Mouse (Mus musculus): ENCODE data around the gene Smco3. TPM values are rescaled to one million over a fixed set of nuclear protein-coding genes. Genes with fewer than 3 reads are reported as not detected.

The Smco3 gene
- polyA plus RNA-seq, 1 experiment from 2014 or later = 0.63 TPM

DNA sequence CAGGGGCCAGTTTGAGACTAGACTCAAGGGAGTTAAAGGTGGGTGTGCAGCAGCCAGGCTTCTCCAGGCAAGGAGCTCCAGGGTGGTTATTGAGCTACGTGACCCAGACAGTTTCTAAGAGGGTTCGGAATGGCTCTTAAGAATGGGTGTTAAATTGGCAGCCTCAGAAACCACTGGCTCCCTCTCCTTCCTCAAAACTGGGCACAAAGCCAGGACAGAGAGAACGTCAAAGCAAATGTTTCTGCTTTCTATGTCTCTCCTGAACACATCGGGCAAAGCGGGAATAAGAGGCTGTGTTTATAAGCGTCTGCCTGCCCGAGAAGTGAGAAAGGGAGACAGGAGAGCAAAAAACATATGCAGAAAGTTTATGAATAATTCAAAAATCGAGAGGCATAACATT, 39.3 kb upstream of the Smco3 start:
- no peaks in the 10 kb centered on the region for H3K4me1 ChIP-seq (replicated peaks; ENCODE audit: control insufficient read depth, insufficient read depth)
- ATAC-seq (ENCODE audit: low FRiP score, low TSS enrichment) (no peak; the same call in 1 of the 2 replicates), DNase-seq (ENCODE audit: low spot score) (no peak)
- H3K27me3 ChIP-seq (ENCODE audit: control insufficient read depth, insufficient read depth, low read length) = no peaks in the 10 kb centered on the region
- TF ChIP-seq EP300 (optimal IDR thresholded peaks at IDR 0.05) = no peak
- TF ChIP-seq CTCF (IDR thresholded peaks at IDR 0.05; ENCODE audit: low read depth) = no peak
- H3K27ac ChIP-seq (replicated peaks) = 0 out of 2 replicates have a peak overlapping the region, but pooled peaks have one; percentile 59
- peak overlapping the region; percentile 32 for H3K4me3 ChIP-seq (ENCODE audit: low read depth, low read length)
- peak overlapping the region; percentile 31; the same call in 1 of the 2 replicates for H3K9ac ChIP-seq (ENCODE audit: low read length)
- 22% methylated on average over 8 of the region's 8 CpGs for WGBS
- H3K36me3 ChIP-seq (ENCODE audit: control insufficient read depth, insufficient read depth, low read length) = no peaks in the 10 kb centered on the region
- peak overlapping the region; percentile 21 for H3K4me2 ChIP-seq (replicated peaks; ENCODE audit: low read depth)
- H3K9me3 ChIP-seq (ENCODE audit: control insufficient read depth, low read length) = no peaks in the 10 kb centered on the region

DNA sequence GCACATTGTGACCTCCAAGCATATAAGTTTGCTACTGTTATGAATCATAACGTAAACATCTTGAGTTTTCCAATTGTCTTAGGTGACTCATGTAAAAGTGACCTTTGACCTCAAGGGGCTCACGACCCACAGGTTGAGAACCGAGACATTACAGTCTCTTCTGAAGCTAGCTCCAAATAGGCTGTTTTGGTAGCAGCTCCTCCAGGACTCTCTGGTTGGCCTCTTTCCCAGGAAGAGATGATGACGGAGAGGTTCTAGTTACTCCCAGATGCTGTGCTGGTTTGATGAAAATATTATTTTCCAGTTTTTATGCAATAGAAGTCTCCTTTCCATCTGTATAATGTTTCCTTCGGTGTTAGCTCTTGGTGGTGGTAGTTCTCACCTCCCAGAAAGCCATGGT, 33.7 kb upstream of the Smco3 start:
- H3K27ac ChIP-seq (replicated peaks) = no peak overlapping the region

DNA sequence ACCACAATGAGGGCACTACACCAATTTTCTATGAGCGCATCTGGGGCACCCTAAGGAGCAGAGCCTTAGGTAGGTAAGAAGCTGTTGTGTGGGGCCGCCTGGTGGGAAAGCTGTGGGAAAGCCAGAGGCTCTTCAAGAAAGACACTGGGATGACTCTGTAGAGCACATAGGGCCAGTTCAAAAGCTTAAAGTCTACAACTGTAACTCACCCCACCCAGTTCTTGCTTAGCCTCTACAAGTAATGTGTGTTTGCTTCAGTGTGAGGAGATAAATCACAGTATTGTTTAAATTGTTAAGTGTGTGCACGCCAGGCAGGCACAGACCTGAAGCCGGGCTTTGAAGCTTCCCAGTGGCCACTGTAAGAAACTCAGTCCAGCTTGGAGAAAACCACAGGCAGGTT, 30.9 kb upstream of the Smco3 start:
- ATAC-seq (ENCODE audit: low FRiP score, low TSS enrichment) = peak; percentile 45; the same call in 1 of the 2 replicates
- Histone ChIP-seq H3K27ac (replicated peaks) (peak overlapping the region; percentile 45), H3K9ac (ENCODE audit: low read length) (no peak overlapping the region), H3K36me3 (ENCODE audit: control insufficient read depth, insufficient read depth, low read length) (no peaks in the 10 kb centered on the region), H3K4me3 (ENCODE audit: low read depth, low read length) (no peak overlapping the region), H3K27me3 (ENCODE audit: control insufficient read depth, insufficient read depth, low read length) (no peaks in the 10 kb centered on the region), H3K4me2 (replicated peaks; ENCODE audit: low read depth) (no peak overlapping the region), H3K4me1 (replicated peaks; ENCODE audit: control insufficient read depth, insufficient read depth) (no peaks in the 10 kb centered on the region; the same call in 1 of the 2 replicates), H3K9me3 (ENCODE audit: control insufficient read depth, low read length) (no peaks in the 10 kb centered on the region)
- DNase-seq (ENCODE audit: low spot score) = no peak
- 48% methylated on average over 4 of the region's 4 CpGs for WGBS
- no peak for TF ChIP-seq EP300 (optimal IDR thresholded peaks at IDR 0.05)
- no peak for TF ChIP-seq CTCF (IDR thresholded peaks at IDR 0.05; ENCODE audit: low read depth)

More for the DNA sequence above, 33.7 kb upstream of the Smco3 start:
- ATAC-seq (ENCODE audit: low FRiP score, low TSS enrichment) (no peak), DNase-seq (ENCODE audit: low spot score) (no peak)
- no peaks in the 10 kb centered on the region for H3K36me3 ChIP-seq (ENCODE audit: control insufficient read depth, insufficient read depth, low read length)
- H3K4me3 ChIP-seq (ENCODE audit: low read depth, low read length) = no peak overlapping the region
- no peaks in the 10 kb centered on the region for H3K27me3 ChIP-seq (ENCODE audit: control insufficient read depth, insufficient read depth, low read length)
- 50% methylated on average over 5 of the region's 5 CpGs for WGBS
- H3K4me2 ChIP-seq (replicated peaks; ENCODE audit: low read depth) = no peak overlapping the region
- no peaks in the 10 kb centered on the region; the same call in 1 of the 2 replicates for H3K4me1 ChIP-seq (replicated peaks; ENCODE audit: control insufficient read depth, insufficient read depth)
- no peak overlapping the region for H3K9ac ChIP-seq (ENCODE audit: low read length)
- TF ChIP-seq EP300 (optimal IDR thresholded peaks at IDR 0.05) (no peak), CTCF (IDR thresholded peaks at IDR 0.05; ENCODE audit: low read depth) (no peak)
- no peaks in the 10 kb centered on the region for H3K9me3 ChIP-seq (ENCODE audit: control insufficient read depth, low read length)

DNA sequence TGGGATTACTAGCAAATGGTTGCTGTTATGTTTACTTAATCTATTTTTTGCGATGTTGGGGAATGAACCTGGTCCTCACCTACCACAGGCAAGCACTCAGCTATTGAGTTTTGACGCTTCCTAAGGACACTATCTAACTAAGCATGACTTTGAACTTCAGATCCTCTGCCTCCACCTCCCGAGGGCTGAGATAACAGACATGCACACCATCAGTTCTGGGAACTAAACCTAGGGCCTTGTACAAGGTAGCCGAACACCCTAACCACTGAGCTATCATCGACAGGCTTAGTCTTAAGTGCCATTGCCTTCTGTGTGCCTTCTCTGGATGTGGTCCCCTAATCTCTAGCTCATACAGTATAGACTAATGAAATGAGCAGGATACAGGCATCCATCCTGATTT, 30.1 kb upstream of the Smco3 start:
- Histone ChIP-seq H3K9ac (ENCODE audit: low read length) (no peak overlapping the region), H3K36me3 (ENCODE audit: control insufficient read depth, insufficient read depth, low read length) (no peaks in the 10 kb centered on the region), H3K9me3 (ENCODE audit: control insufficient read depth, low read length) (no peaks in the 10 kb centered on the region), H3K4me2 (replicated peaks; ENCODE audit: low read depth) (no peak overlapping the region), H3K27ac (replicated peaks) (no peak overlapping the region), H3K4me1 (replicated peaks; ENCODE audit: control insufficient read depth, insufficient read depth) (no peaks in the 10 kb centered on the region; the same call in 1 of the 2 replicates), H3K4me3 (ENCODE audit: low read depth, low read length) (no peak overlapping the region), H3K27me3 (ENCODE audit: control insufficient read depth, insufficient read depth, low read length) (no peaks in the 10 kb centered on the region)
- TF ChIP-seq EP300 (optimal IDR thresholded peaks at IDR 0.05) (no peak), CTCF (IDR thresholded peaks at IDR 0.05; ENCODE audit: low read depth) (no peak)
- 90% methylated on average over 5 of the region's 5 CpGs for WGBS
- DNase-seq (ENCODE audit: low spot score) = no peak
- ATAC-seq (ENCODE audit: low FRiP score, low TSS enrichment) = no peak

DNA sequence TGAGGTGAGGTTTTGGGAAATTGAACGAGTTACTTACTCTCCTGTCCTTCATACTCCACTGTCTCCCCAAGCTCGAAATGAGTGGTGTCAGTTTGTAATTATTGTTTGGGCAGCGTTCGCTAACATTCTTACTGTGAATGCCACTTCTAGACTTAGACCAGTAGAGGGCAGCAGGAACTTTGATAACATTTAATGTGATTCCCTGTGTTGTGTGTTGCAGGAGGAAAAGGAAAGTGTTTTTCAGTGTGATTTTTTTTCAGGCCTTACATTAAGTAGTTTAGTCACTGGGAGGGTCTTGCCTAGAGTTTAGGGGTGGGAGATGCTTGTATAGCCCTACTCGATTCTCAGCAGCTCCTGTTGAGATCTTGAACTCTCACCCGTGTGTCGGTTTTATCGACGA, 25.8 kb upstream of the Smco3 start:
- Histone ChIP-seq H3K9me3 (ENCODE audit: control insufficient read depth, low read length) (no peaks in the 10 kb centered on the region), H3K9ac (ENCODE audit: low read length) (no peak overlapping the region), H3K4me1 (replicated peaks; ENCODE audit: control insufficient read depth, insufficient read depth) (peaks cover 3% of the 10 kb centered on the region; the same call in 1 of the 2 replicates), H3K36me3 (ENCODE audit: control insufficient read depth, insufficient read depth, low read length) (no peaks in the 10 kb centered on the region), H3K4me3 (ENCODE audit: low read depth, low read length) (no peak overlapping the region), H3K27me3 (ENCODE audit: control insufficient read depth, insufficient read depth, low read length) (no peaks in the 10 kb centered on the region), H3K27ac (replicated peaks) (no peak overlapping the region), H3K4me2 (replicated peaks; ENCODE audit: low read depth) (no peak overlapping the region)
- no peak for TF ChIP-seq EP300 (optimal IDR thresholded peaks at IDR 0.05)
- TF ChIP-seq CTCF (IDR thresholded peaks at IDR 0.05; ENCODE audit: low read depth) = peak; percentile 96
- DNase-seq (ENCODE audit: low spot score) (no peak), ATAC-seq (ENCODE audit: low FRiP score, low TSS enrichment) (peak; percentile 67)
- 28% methylated on average over 9 of the region's 9 CpGs for WGBS

DNA sequence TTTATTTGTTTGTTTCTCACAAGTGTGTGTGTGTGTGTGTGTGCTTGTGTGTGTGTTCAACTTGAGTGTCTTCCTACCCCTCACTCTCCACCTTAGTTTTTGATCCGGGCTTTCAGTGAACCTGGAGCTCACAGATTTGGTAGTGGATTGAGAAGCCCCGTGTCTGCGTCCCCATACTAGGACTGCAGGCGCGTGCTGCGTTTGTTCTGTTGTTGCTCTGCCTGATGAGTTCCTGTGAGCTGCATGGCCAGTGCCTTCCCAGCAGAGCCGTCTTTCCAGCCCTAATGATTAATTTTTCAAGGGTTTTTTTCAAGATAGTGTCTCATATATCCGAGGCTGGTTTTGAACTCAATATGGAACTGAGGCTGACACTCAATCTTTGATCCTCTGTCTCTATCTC, 23.2 kb upstream of the Smco3 start:
- WGBS = 42% methylated on average over 8 of the region's 8 CpGs
- no peak for ATAC-seq (ENCODE audit: low FRiP score, low TSS enrichment)
- no peak overlapping the region for H3K4me3 ChIP-seq (ENCODE audit: low read depth, low read length)
- no peak for DNase-seq (ENCODE audit: low spot score)
- no peaks in the 10 kb centered on the region for H3K9me3 ChIP-seq (ENCODE audit: control insufficient read depth, low read length)
- no peak for TF ChIP-seq CTCF (IDR thresholded peaks at IDR 0.05; ENCODE audit: low read depth)
- no peak for TF ChIP-seq EP300 (optimal IDR thresholded peaks at IDR 0.05)
- H3K9ac ChIP-seq (ENCODE audit: low read length) = no peak overlapping the region
- no peaks in the 10 kb centered on the region for H3K36me3 ChIP-seq (ENCODE audit: control insufficient read depth, insufficient read depth, low read length)
- peaks cover 3% of the 10 kb centered on the region; the same call in 1 of the 2 replicates for H3K4me1 ChIP-seq (replicated peaks; ENCODE audit: control insufficient read depth, insufficient read depth)
- no peak overlapping the region for H3K4me2 ChIP-seq (replicated peaks; ENCODE audit: low read depth)
- H3K27me3 ChIP-seq (ENCODE audit: control insufficient read depth, insufficient read depth, low read length) = no peaks in the 10 kb centered on the region
- H3K27ac ChIP-seq (replicated peaks) = no peak overlapping the region
